Mouse (Mus musculus) C2C12 (cell line): ENCODE results near the gene Rnf207. TPM values are rescaled to one million over a fixed set of nuclear protein-coding genes. Genes with fewer than 3 reads are reported as not detected.

Source experiments
- H3K27me3 ChIP-seq: one replicate; pipeline ENCODE4 v1.6.1; 2011; ENCODE audit not compliant: control insufficient read depth, insufficient read depth, insufficient read length
- H3K36me3 ChIP-seq: one replicate; pipeline ENCODE4 v1.6.1; 2011; ENCODE audit not compliant: control insufficient read depth, insufficient read depth
- H3K4me3 ChIP-seq: one replicate; pipeline ENCODE4 v1.5.1; 2011; ENCODE audit warnings: mild to moderate bottlenecking, control low read depth; ENCODE audit not compliant: poor library complexity, insufficient read depth, severe bottlenecking
- H3K79me2 ChIP-seq: one replicate; pipeline ENCODE4 v1.6.1; 2011; ENCODE audit not compliant: control insufficient read depth, insufficient read depth
- H3K79me3 ChIP-seq: one replicate; pipeline ENCODE4 v1.6.1; 2011; ENCODE audit warnings: low read depth, control low read depth
- H3ac ChIP-seq: one replicate; pipeline ENCODE3; 2011; ENCODE audit warnings: low read depth; ENCODE audit not compliant: control insufficient read depth, insufficient read length
- CEBPB ChIP-seq: IDR thresholded peaks from one replicate; pipeline ENCODE4 v1.6.1; 2011; ENCODE audit warnings: low read depth, mild to moderate bottlenecking, control low read depth, moderate library complexity
- CTCF ChIP-seq: IDR thresholded peaks from one replicate; pipeline ENCODE4 v1.5.1; 2011; ENCODE audit not compliant: control insufficient read depth, insufficient read depth, insufficient read length
- FOSL1 ChIP-seq: IDR thresholded peaks from one replicate; pipeline ENCODE4 v1.8.0; 2011; ENCODE audit warnings: mild to moderate bottlenecking, low read length; ENCODE audit not compliant: poor library complexity, insufficient read depth, severe bottlenecking
- MAX ChIP-seq: IDR thresholded peaks from one replicate; pipeline ENCODE4 v1.6.1; 2011; ENCODE audit warnings: mild to moderate bottlenecking, control low read depth
- MYOD1 ChIP-seq: IDR thresholded peaks from one replicate; pipeline ENCODE4 v1.6.1; 2011; ENCODE audit warnings: low read depth; ENCODE audit not compliant: control insufficient read depth, insufficient read length
- MYOG ChIP-seq: IDR thresholded peaks from one replicate; pipeline ENCODE4 v1.6.1; 2011; ENCODE audit not compliant: control insufficient read depth, insufficient read length; ENCODE audit errors: extremely low read depth
- USF1 ChIP-seq: IDR thresholded peaks from one replicate; pipeline ENCODE4 v1.6.1; 2011; ENCODE audit warnings: low read depth, mild to moderate bottlenecking, control low read depth, moderate library complexity
- polyA plus RNA-seq: library from polyadenylated mRNA; unstranded; fragments of >200 nt; fragmentation: generic; extraction: Trizol; gene quantifications from one replicate; pipeline ENCODE4 v1.2.1, GENCODE M21; 2012; ENCODE audit warnings: missing spikeins

Rnf207 gene
- polyA plus RNA-seq, 1 experiment, result 0.23 TPM

DNA sequence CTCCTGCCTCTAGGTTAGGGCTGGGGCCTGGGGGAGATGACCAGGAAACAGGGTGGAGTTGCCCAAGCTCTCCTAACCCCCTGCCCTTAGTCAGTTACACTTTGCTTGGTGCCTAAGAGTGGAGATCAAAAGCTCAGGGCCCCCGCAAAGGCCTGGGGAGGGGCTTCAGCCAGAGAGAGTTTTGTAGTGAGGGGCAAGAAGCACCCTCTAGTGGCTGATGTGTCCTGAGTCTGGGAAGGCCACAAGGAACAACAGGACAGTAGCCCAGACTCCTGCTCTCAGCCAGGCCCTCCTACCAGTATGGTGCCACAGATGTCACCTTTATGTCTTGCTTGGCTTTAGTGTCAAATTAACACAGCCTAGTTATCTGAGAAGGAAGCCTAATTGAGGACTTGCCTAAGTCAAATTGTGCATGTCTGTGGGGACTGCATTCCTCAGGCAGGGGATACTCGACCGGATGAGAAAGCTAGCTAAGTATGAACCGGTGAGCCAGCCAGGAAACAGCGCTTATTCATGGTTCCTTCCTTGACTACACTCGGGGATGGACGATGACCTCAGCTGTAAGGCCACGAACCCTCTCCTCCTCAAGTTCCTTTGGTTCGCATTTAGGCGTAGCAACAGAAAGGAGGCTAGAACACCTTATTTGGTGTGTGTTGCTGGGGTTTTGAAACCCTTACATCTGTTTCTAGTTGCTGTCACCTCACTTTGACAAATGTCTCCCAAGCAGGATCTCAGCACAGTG lies 24.4 kb downstream of the Rnf207 start:
- TF ChIP-seq MAX (no peak), CTCF (no peak), MYOG (no peak), USF1 (no peak), MYOD1 (no peak), FOSL1 (no peak)
- no peak overlapping the region for H3ac ChIP-seq
- H3K36me3 ChIP-seq, result peaks cover 2% of the 10 kb centered on the region
- peaks cover 36% of the 10 kb centered on the region for H3K27me3 ChIP-seq
- H3K4me3 ChIP-seq, result no peak overlapping the region
- peaks cover 21% of the 10 kb centered on the region for H3K79me2 ChIP-seq
- H3K79me3 ChIP-seq, result peaks cover 13% of the 10 kb centered on the region

DNA sequence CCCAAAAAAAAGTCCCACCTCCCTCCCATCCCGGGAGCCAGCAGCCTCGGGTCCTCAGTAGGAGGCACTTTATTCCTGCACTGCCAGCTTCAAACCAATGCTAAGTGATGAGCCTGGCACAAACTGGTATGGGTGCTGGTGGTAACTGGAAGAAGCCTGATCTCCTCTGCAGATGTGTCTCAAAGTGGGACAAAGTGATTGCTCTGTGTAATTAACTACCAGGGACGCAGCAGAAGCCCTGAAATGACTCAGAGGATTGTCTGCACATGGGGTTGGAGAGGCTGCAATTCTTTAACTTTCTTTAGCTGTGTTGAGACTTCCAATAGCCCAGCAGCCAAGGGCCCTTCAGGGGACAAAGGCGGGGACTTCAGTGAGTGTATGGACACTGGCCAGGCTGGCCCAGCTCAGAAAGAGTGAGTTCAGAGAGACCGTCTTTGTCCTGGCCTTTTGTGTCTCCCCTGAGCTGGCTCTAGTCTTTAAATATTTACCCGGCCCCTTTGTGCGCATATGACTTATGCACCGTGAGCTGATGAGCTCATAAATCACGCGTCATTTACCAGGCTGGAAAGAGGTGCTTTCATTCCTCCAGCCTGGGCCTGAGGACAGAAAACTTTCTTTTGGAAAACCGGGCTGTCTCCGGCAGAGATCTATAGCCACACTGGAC lies 26.6 kb downstream of the Rnf207 start:
- no peak overlapping the region for H3K4me3 ChIP-seq
- no peak overlapping the region for H3ac ChIP-seq
- TF ChIP-seq CTCF, result no peak
- no peak for TF ChIP-seq FOSL1
- TF ChIP-seq MAX, result no peak
- TF ChIP-seq MYOG, result no peak
- TF ChIP-seq CEBPB, result no peak
- TF ChIP-seq MYOD1, result no peak
- TF ChIP-seq USF1, result no peak
- H3K27me3 ChIP-seq, result peaks cover 47% of the 10 kb centered on the region
- H3K79me2 ChIP-seq, result no peaks in the 10 kb centered on the region
- H3K79me3 ChIP-seq, result no peaks in the 10 kb centered on the region
- no peaks in the 10 kb centered on the region for H3K36me3 ChIP-seq

DNA sequence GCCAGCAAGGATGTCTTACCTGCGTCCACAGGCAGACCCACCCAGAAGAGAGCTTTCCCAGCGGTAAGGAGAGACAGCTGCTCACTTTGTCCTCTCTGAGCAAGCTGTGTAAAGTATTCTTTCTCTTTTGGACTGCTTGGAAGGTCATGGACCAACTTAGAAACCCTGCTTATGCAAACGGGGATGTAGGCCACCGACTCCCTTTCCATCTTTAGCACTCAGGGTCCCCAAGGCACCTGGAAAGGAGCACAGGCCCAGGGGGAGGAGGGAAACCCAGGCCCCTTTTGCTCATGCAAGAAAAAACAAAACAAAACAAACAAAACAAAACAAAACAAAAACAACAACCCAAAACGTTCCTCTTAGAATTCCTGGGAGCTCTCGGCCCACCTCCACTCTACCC lies 27.2 kb downstream of the Rnf207 start, which contains the start of gene Hes3:
TSS of gene Hes3 (minus strand) at position 101 of the 400 bp plus-strand sequence.
- H3ac ChIP-seq, result no peak within 1 kb of the TSS
- H3K27me3 ChIP-seq, result peaks cover 48% of the 10 kb centered on the region
- H3K79me3 ChIP-seq, result no peaks in the 10 kb centered on the region
- no peaks in the 10 kb centered on the region for H3K36me3 ChIP-seq
- no peaks in the 10 kb centered on the region for H3K79me2 ChIP-seq
- H3K4me3 ChIP-seq, result no peak within 1 kb of the TSS
- TF ChIP-seq USF1, result no peak
- no peak for TF ChIP-seq MAX
- TF ChIP-seq FOSL1, result no peak
- TF ChIP-seq MYOD1, result no peak
- TF ChIP-seq CTCF, result no peak
- TF ChIP-seq CEBPB, result no peak
- TF ChIP-seq MYOG, result no peak

DNA sequence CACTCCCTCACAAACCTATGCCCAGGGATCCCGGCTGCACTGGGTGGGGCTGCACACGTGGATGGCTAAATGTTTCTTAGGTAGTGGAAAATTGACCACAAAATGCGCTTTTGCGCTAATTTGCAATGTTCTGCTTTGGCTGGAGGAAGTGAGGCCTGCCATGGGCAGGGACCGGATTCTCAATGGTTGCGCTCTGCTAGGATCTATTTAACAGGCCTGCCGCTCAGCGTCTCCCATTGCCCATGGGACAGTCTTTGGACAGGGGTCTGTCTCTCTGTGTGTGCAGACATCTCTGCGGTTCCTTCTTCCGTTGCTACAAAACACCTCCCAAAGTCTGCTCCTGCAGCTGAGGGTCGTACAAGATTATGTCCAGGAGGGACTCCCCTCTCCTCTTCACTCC lies 27.8 kb downstream of the Rnf207 start:
- H3K79me3 ChIP-seq, result no peaks in the 10 kb centered on the region
- H3K4me3 ChIP-seq, result no peak overlapping the region
- TF ChIP-seq USF1 (no peak), CEBPB (no peak), MYOD1 (no peak), MAX (no peak), MYOG (no peak), FOSL1 (no peak), CTCF (no peak)
- no peaks in the 10 kb centered on the region for H3K36me3 ChIP-seq
- H3K27me3 ChIP-seq, result peaks cover 53% of the 10 kb centered on the region
- H3K79me2 ChIP-seq, result no peaks in the 10 kb centered on the region
- H3ac ChIP-seq, result no peak overlapping the region

DNA sequence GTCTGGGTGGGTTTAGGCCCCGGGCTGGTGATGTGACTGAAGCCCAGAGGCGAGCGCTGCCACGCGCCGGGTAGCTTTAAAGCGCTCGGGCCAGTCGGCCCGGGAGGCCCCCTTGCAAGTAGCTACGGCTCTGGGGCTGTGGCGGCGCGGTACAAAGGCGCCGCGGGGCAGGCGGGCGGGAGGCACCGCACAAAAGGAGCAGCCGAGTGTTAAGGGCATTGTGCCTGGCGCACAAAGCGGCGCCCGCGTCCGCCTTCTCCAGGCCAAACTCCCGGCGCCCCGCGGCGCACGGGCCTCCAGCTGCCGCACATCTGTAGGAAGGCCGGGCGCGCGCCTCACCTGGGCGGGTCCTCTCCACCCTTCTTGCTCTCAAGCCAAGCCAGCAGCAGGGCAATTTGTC lies 28.4 kb downstream of the Rnf207 start:
- no peak overlapping the region for H3ac ChIP-seq
- peaks cover 53% of the 10 kb centered on the region for H3K27me3 ChIP-seq
- no peaks in the 10 kb centered on the region for H3K36me3 ChIP-seq
- TF ChIP-seq MAX (no peak), CEBPB (no peak), USF1 (no peak), MYOG (no peak), CTCF (no peak), MYOD1 (no peak), FOSL1 (no peak)
- no peaks in the 10 kb centered on the region for H3K79me2 ChIP-seq
- no peak overlapping the region for H3K4me3 ChIP-seq
- no peaks in the 10 kb centered on the region for H3K79me3 ChIP-seq
